Comparison of ENCODE assay signal across 25 mouse cellular contexts in the genomic region with DNA sequence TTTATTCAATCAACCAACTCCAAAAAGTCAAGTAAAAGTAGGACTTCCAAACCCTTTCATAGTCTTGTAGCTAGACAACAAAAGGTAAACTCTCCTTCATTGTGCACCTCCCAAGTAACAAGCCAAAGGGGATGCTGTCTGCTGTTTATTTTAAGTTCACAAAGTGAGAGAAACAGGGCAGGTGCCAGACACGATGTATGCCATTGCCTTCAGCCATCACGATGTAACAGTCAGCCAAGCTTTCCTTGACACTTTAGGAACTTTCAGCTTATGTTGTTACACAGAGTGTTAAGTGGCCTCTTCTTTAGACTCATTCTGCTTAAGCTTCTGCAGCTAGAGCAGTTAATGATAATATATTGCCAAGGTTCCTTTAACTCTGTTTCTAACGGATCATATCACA. TPM values are rescaled to one million over a fixed set of nuclear protein-coding genes. Genes with fewer than 3 reads are reported as not detected.
DNase-seq lines count a peak whose midpoint lies in the region; ATAC-seq and TF ChIP-seq lines count a peak whose summit lies in the region.
"Had no signal": no experiment of that assay in that cellular context is flagged by ENCODE, and none has a peak within 500 bp of the region (broad histone marks: within the 10 kb centered on the region; RNA-seq: fewer than 3 reads in every experiment).

No protein-coding gene starts in this region.

- no peaks in the 10 kb centered on the region for H3K36me3 ChIP-seq in heart, embryonic 13.5 days
- H3K36me3 ChIP-seq in midbrain, postnatal 0 days (ENCODE audit: insufficient read depth, low read length), result no peaks in the 10 kb centered on the region
- H3K36me3 ChIP-seq in liver, embryonic 11.5 days (ENCODE audit: control insufficient read depth, insufficient read depth, low read length), result no peaks in the 10 kb centered on the region
- H3K36me3 ChIP-seq: embryonic facial prominence, embryonic 12.5 days; limb, embryonic 12.5 days; liver, embryonic 12.5 days had no signal

- H3K4me1 ChIP-seq in heart, embryonic 13.5 days, result peaks cover 12% of the 10 kb centered on the region
- H3K4me1 ChIP-seq in midbrain, postnatal 0 days (ENCODE audit: insufficient read depth, low read length), result no peaks in the 10 kb centered on the region
- no peaks in the 10 kb centered on the region for H3K4me1 ChIP-seq in liver, embryonic 11.5 days (replicated peaks; ENCODE audit: control insufficient read depth, insufficient read depth, low read length)
- H3K4me1 ChIP-seq: liver, embryonic 12.5 days had no signal

- no peak for TF ChIP-seq CTCF in layer of hippocampus, adult 2 months (conservative IDR thresholded peaks at IDR 0.05)
- TF ChIP-seq CTCF in midbrain, postnatal 0 days (IDR thresholded peaks at IDR 0.05), result no peak

- H3K9ac ChIP-seq in heart, embryonic 13.5 days, result no peak overlapping the region
- no peak overlapping the region for H3K9ac ChIP-seq in midbrain, postnatal 0 days (replicated peaks; ENCODE audit: low read length, poor library complexity, severe bottlenecking)
- H3K9ac ChIP-seq in liver, embryonic 11.5 days (ENCODE audit: low read depth, low read length), result no peak overlapping the region
- H3K9ac ChIP-seq: embryonic facial prominence, embryonic 12.5 days; forebrain, embryonic 13.5 days; limb, embryonic 12.5 days; liver, embryonic 12.5 days had no signal

- ATAC-seq in heart, embryonic 13.5 days (ENCODE audit: extremely low read depth, insufficient number of reproducible peaks, low FRiP score, low TSS enrichment), result no peak
- no peak for ATAC-seq in midbrain, postnatal 0 days (ENCODE audit: low FRiP score)
- no peak for ATAC-seq in liver, embryonic 11.5 days (replicated peaks; ENCODE audit: low FRiP score)
- ATAC-seq: forebrain, embryonic 13.5 days; intestine, postnatal 0 days; liver, embryonic 12.5 days; Patski had no signal

- WGBS in heart, embryonic 13.5 days, result 40% methylated on average over 3 of the region's 3 CpGs
- 80% methylated on average over 3 of the region's 3 CpGs for WGBS in midbrain, postnatal 0 days
- WGBS in liver, embryonic 11.5 days, result 66% methylated on average over 3 of the region's 3 CpGs

- H3K9me3 ChIP-seq in heart, embryonic 13.5 days, result no peaks in the 10 kb centered on the region
- H3K9me3 ChIP-seq in midbrain, postnatal 0 days (ENCODE audit: low read length), result no peaks in the 10 kb centered on the region
- no peaks in the 10 kb centered on the region for H3K9me3 ChIP-seq in liver, embryonic 11.5 days (ENCODE audit: control insufficient read depth, low read length)
- H3K9me3 ChIP-seq: embryonic facial prominence, embryonic 12.5 days; forebrain, embryonic 13.5 days; limb, embryonic 12.5 days; liver, embryonic 12.5 days had no signal

- no peak overlapping the region for H3K27ac ChIP-seq in heart, embryonic 13.5 days (replicated peaks)
- H3K27ac ChIP-seq in layer of hippocampus, adult 2 months, result no peak overlapping the region
- no peak overlapping the region for H3K27ac ChIP-seq in midbrain, postnatal 0 days (ENCODE audit: low read depth, low read length)
- H3K27ac ChIP-seq in liver, embryonic 11.5 days (ENCODE audit: low read depth, low read length), result no peak overlapping the region
- H3K27ac ChIP-seq: embryonic facial prominence, embryonic 12.5 days; forebrain, embryonic 13.5 days; heart, adult 2 months; limb, embryonic 12.5 days; liver, embryonic 12.5 days had no signal

- no peaks in the 10 kb centered on the region for H3K27me3 ChIP-seq in heart, embryonic 13.5 days (replicated peaks)
- H3K27me3 ChIP-seq in midbrain, postnatal 0 days (ENCODE audit: insufficient read depth, low read length), result no peaks in the 10 kb centered on the region
- H3K27me3 ChIP-seq in liver, embryonic 11.5 days (replicated peaks; ENCODE audit: control insufficient read depth, insufficient read depth, low read length), result no peaks in the 10 kb centered on the region
- H3K27me3 ChIP-seq: embryonic facial prominence, embryonic 12.5 days; forebrain, embryonic 13.5 days; limb, embryonic 12.5 days; liver, embryonic 12.5 days had no signal

- DNase-seq in heart, adult 9 months (ENCODE audit: low spot score in 2 of 2), result no peak
- DNase-seq in layer of hippocampus, adult 2 months (ENCODE audit: low spot score in 2 of 2), result no peak
- DNase-seq in layer of hippocampus, postnatal 10 days (ENCODE audit: low spot score in 2 of 2), result no peak
- peak; percentile 5 for DNase-seq in brain, adult 2 months (ENCODE audit: low read depth, low spot score)
- DNase-seq in midbrain, postnatal 0 days (ENCODE audit: low spot score), result no peak
- DNase-seq in liver, embryonic 11.5 days (ENCODE audit: low spot score), result no peak
- DNase-seq: adrenal gland, adult 2 months; cerebellum, adult 2 months; gastrocnemius, postnatal 25 days; heart, adult 2 months; kidney, postnatal 25 days; lung, adult 18-20 months; lung, postnatal 10 days; right cerebral cortex, postnatal 25 days; spleen, adult 18-20 months had no signal

- no peak overlapping the region for H3K4me3 ChIP-seq in heart, embryonic 13.5 days
- peak overlapping the region; percentile 54; the same call in 1 of the 2 replicates for H3K4me3 ChIP-seq in layer of hippocampus, adult 2 months
- H3K4me3 ChIP-seq in midbrain, postnatal 0 days (ENCODE audit: low read depth, low read length), result peak overlapping the region; percentile 29
- no peak overlapping the region for H3K4me3 ChIP-seq in liver, embryonic 11.5 days (ENCODE audit: low read depth, low read length)
- H3K4me3 ChIP-seq: embryonic facial prominence, embryonic 12.5 days; forebrain, embryonic 13.5 days; heart, adult 2 months; limb, embryonic 12.5 days; liver, embryonic 12.5 days had no signal

- H3K4me2 ChIP-seq in heart, embryonic 13.5 days, result peak overlapping the region; percentile 24
- peak overlapping the region; percentile 35 for H3K4me2 ChIP-seq in midbrain, postnatal 0 days (ENCODE audit: low read depth, low read length, poor library complexity, severe bottlenecking)
- H3K4me2 ChIP-seq in liver, embryonic 11.5 days, result no peak overlapping the region
- H3K4me2 ChIP-seq: embryonic facial prominence, embryonic 12.5 days; forebrain, embryonic 13.5 days; limb, embryonic 12.5 days; liver, embryonic 12.5 days had no signal

RNA-seq across cellular contexts. Expression of a gene that starts 3.1 kb away (rescaled TPM):
- 0.13 and 0.37 TPM in 2 replicates for polyA plus RNA-seq in heart, embryonic 13.5 days (2015; fragmentation: Nextera tagmentation; extraction: Ambion mirVana)
- total RNA-seq in layer of hippocampus, adult 2 months (2021), result 10 to 100 TPM; 19.2 to 22.0 TPM
- 10 to 100 TPM; 15.3 to 16.7 TPM for total RNA-seq in layer of hippocampus, postnatal 10 days (2021)
- total RNA-seq in midbrain, postnatal 0 days (2014; rRNA removed), result 49.1 and 49.4 TPM in 2 replicates
- polyA plus RNA-seq in midbrain, postnatal 0 days (2015; fragmentation: Nextera tagmentation; extraction: Ambion mirVana), result 5.6 and 7.0 TPM in 2 replicates
- not detected in 2 replicates for polyA plus RNA-seq in liver, embryonic 11.5 days (2014; fragmentation: Nextera tagmentation; extraction: Ambion mirVana)
- total RNA-seq: adrenal gland, adult 2 months; ES-E14; heart, adult 2 months had no signal
- polyA plus RNA-seq: kidney, embryonic 14.5 days; liver, embryonic 12.5 days; thymus, postnatal 0 days had no signal

Comparison
In these comparisons a context has a peak if more than half of its experiments do, and no peak if none do; other contexts are left out.
1. H3K4me3 ChIP-seq: peak in layer of hippocampus, adult 2 months (single experiment) and midbrain, postnatal 0 days (single experiment); none in heart, embryonic 13.5 days (single experiment) and liver, embryonic 11.5 days (single experiment).